Mouse (Mus musculus): ENCODE measurements around the gene Atf7ip.

Gene Atf7ip

GRCm38 (mm10) chr6:136486801-136487553 lies 19.0 kb upstream of the Atf7ip start:
- no peak for DNase-seq

- DNase-seq: no peak
These were observed 18.4 kb upstream of the Atf7ip start for GRCm38 (mm10) chr6:136487554-136487950.

DNA sequence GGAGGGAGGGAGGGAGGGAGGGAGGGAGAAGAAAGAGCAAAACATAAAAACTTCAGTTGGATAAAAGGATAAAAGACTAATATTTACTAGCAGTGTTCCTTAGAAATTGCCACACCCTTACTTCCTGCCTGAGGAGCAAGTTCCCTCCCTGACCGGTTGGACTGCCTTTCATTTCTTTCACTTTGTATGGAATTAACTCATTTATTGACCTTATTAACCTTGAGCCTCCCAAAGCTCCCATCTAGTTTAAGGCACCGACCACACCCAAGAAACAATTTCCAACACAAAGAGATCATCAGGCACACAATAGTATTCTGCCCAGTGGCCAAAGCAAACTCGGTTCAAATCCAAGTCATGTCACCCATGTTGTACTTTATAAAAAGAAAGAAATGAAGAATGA lies 16.1 kb upstream of the Atf7ip start:
- no peak for DNase-seq

GRCm38 (mm10) chr6:136490516-136491475 lies 15.2 kb upstream of the Atf7ip start:
- DNase-seq: no peak

DNA sequence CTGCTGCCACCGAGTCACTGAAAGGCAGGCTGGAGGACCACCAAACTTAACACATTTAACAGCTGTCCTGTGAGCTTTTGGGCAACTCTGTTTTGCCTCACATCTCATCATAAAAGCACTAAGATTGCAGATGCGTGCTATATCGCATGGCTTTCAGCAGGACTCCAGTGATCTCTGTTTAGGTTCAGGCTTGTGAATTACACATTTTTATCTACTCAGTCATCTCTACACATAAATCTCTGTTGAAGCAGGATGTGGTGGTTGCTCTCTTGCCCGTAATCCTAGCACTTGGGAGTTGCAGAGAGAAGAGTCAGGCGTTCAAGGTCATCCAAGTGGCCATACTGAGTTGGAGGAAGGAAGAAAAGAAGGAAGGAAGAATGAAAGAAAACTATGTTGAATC lies 14.3 kb upstream of the Atf7ip start:
- no peak for DNase-seq

DNA sequence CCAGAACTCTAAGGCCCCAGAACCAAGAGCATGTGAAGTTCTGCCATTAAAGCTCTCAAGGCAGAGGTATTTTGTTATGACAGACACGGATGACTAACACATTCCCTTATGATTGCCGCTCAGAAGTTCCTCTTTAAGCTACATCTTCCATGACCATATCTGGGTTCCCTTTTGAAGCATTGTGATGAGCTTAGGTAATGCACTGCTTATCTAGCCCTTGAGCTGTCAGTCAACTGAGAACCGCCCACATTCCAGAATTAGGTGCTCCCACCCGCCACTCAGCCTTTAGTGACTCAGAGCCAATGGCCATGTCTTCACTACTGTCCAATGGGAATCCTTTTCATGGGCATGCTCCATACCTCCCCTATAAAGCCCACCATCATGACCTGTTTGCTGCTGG lies 13.7 kb upstream of the Atf7ip start:
- no peak for DNase-seq

DNA sequence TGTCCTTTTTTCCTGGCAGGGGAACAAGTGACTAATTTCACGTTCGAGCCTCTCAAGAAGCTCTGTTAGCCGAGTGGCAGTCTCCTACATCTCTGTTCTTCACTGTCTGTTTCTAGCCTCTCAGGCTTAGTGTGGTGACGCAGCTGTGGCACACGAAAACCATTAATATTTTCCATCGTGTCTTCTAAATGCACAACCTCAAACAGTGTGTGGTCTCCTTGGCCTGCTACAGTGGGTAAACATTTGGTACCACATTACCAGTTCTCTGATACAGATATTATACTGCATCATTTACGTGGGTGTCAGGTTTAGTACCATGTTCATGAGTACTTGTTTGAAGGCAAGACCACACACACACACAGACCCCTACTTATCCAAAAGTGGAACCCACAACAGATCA lies 12.5 kb upstream of the Atf7ip start:
- no peak for DNase-seq

DNA sequence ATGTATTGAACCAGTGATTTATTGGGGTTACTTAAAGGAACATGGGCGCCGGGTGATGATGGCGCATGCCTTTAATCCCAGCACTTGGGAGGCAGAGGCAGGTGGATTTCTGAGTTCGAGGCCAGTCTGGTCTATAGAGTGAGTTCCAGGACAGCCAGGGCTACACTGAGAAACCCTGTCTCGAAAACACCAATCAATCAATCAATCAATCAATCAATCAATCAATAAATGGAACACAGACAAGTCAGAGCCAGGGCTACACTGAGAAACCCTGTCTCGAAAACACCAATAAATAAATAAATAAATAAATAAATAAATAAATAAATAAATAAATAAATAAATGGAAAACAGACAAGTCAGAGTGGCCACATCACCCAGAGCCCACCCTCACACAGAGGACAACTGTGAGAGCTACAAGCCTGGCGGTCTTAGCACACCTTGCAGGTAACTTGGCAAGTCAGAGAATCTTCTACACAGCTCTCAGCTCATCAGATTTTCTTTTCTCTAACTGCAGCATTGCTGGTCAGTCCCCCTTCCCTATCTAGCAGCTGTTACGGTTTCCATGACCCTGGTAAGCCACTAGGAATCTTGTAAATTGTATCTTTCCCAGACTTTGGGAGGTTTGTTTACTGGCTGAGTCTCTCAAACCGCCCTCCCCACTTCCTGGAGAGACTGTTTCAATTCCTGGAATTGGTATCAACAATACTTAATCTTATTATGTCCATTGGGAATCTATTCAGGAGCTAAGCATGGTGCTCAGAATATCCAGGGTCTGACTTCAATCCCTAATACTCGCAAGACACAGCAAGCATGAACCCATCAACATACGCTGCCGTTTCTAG lies 11.8 kb upstream of the Atf7ip start:
- DNase-seq: no peak

- no peak for DNase-seq
These were observed 10.9 kb upstream of the Atf7ip start for GRCm38 (mm10) chr6:136495023-136495422.

DNA sequence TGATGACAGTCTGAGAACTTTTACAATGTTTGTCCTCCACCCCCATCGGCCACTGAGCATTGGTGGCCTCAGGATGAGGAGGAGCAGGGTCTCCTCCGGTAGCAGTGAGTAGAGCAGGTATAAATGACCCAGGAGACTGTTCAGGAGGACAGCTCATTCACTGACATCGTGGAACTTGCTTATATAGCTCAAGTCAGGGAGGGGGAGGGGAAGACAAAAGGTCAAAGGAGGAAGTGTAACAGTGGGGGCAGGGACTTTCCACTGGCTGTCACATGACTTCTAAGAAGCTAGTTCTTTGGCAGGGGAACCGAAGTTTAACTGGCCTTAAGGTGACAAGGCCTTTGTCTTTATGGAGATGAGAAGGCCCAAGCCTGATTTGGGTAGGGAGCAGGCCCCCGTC lies 8.2 kb upstream of the Atf7ip start:
- no peak for DNase-seq

DNA sequence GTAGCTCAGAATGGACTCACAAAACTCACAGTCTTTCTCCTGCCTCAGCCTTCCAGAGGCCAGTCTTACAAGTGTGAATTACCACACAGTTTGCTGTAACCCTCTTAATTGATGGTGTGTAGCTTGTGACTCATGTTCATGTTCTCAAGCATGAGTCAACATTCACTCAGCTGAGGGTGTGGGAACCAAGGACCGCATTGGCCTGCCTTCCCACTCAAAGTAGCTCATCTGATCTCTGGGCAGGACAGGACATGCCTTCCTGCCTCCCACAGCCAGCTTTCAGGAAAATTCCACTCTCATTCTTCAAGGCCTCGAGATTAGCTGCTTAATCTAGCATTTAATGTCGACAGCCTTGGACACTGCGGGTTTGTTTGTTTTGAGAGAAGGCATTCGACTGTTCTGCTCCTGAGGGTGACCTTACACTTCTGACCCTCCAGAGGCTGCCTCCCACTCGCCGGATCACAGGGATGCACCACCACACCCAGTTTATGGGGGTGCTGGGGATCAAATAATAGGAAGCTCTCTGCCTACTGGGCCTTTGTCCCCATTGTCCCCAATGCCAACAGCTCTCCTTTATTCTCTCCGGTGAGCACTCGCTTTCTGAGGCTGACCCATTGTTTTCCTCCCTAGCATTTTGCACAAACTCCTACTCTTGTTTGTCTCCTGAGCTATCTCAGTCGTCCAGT lies 6.5 kb upstream of the Atf7ip start:
- no peak for DNase-seq

GRCm38 (mm10) chr6:136508652-136509051 lies 2.7 kb downstream of the Atf7ip start:
- DNase-seq: no peak

GRCm38 (mm10) chr6:136510945-136511344 lies 5.0 kb downstream of the Atf7ip start:
- DNase-seq: no peak

GRCm38 (mm10) chr6:136512351-136512750 lies 6.4 kb downstream of the Atf7ip start:
- no peak for DNase-seq

- DNase-seq: no peak
These were observed 10.7 kb downstream of the Atf7ip start for GRCm38 (mm10) chr6:136516626-136517025.

GRCm38 (mm10) chr6:136517221-136517620 lies 11.3 kb downstream of the Atf7ip start:
- DNase-seq: no peak

DNA sequence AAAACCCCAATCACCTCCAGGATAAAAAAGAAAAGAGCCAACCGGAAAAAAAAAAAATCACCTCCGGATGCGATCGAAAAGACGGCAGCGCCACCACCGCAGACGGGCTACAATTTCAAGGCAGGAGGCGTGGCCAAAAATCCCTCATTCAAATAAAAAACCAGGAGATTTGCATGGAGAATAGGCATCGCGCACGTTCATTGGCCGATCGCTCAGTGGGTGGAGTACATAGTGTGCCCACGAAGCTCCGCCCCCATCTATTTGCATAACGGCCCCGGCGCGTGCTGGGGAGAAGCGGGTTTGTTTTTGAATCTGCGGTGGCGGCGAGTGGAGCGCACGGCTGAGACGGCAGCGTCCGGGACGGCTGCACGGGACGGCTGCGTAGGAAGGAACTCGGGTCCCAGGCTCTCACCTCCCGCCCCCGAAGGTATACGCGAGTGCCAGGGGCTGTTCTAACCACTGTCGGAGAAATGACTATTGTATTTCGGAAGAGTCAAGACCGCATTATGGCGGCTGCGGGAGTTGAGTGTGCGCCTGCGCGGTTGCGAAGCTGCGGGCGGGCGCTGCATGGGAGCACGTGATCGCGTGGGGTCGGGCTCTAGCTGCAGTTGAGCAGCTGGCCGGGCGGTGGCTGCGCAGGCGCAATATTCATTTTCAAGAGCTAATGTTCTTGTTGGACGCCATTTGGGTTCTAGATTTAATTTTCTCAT lies 12.7 kb downstream of the Atf7ip start:
- DNase-seq: peak; percentile 95 to 96

- no peak for DNase-seq
These were observed 13.3 kb downstream of the Atf7ip start for GRCm38 (mm10) chr6:136519254-136519653.

DNA sequence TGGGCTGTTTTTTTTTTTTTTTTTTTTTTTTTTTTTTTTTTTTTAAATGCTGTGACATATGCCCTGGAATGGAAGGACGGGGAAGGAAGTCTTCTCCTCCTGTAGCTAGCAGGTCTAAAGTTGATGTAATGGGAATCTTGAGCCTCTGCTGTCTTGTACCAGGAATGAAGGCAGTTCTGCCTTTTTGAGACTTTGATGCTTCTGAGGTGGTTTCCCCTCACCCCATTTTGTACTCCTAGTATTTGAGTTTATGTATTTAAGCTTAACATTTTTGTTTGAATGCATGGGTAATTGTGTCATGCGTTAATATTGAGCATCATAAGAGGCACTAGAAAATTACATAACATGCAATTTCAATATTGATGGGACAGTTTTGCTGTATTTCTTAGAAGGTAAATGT lies 14.4 kb downstream of the Atf7ip start:
- no peak for DNase-seq

DNA sequence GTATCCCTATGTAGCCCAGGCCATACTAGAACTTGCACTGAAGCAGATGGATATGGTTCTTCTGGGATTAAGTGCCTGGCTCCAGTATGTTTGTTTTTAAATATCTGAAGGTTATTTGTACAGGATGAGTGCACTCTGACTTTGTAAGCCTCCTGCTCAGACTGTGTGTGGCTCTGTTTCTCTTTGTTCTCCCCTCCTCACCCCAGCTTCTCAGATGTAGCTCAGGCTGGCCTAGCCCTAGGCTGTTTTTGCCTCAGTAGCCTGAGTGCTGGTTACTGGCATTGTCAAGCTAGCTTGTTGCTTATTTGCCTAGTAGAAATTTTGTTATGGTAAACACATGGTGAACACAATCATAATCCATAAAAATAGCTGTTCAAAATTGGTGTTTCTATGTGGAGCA lies 15.7 kb downstream of the Atf7ip start:
- DNase-seq: no peak

GRCm38 (mm10) chr6:136522658-136523057 lies 16.7 kb downstream of the Atf7ip start:
- no peak for DNase-seq

- DNase-seq: no peak
These were observed 18.8 kb downstream of the Atf7ip start for GRCm38 (mm10) chr6:136524751-136525150.
